ENCODE assay signal across 8 mouse cellular contexts in genomic region chr15:91190026-91190425, GRCm38 (mm10). TPM values are rescaled to one million over a fixed set of nuclear protein-coding genes. Genes with fewer than 3 reads are reported as not detected.
DNase-seq lines count a peak whose midpoint lies in the region; ATAC-seq and TF ChIP-seq lines count a peak whose summit lies in the region.

No protein-coding gene starts in this region.

- no peak overlapping the region for H3K9ac ChIP-seq in heart, embryonic 16.5 days (ENCODE audit: low read length)
- H3K9ac ChIP-seq in embryonic facial prominence, embryonic 12.5 days = no peak overlapping the region
- no peak overlapping the region for H3K9ac ChIP-seq in intestine, embryonic 14.5 days (ENCODE audit: low read length)
- H3K9ac ChIP-seq in midbrain, postnatal 0 days (replicated peaks; ENCODE audit: low read length, poor library complexity, severe bottlenecking) = peak overlapping the region; percentile 51; the same call in 1 of the 2 replicates

- no peak for TF ChIP-seq CTCF in midbrain, postnatal 0 days (IDR thresholded peaks at IDR 0.05)

- H3K4me2 ChIP-seq in heart, embryonic 16.5 days (ENCODE audit: low read depth, low read length) = peak overlapping the region; percentile 76
- peak overlapping the region; percentile 77 for H3K4me2 ChIP-seq in embryonic facial prominence, embryonic 12.5 days (replicated peaks)
- H3K4me2 ChIP-seq in intestine, embryonic 14.5 days (ENCODE audit: low read length) = peak overlapping the region; percentile 55
- peak overlapping the region; percentile 83 for H3K4me2 ChIP-seq in midbrain, postnatal 0 days (ENCODE audit: low read depth, low read length, poor library complexity, severe bottlenecking)

- ATAC-seq in heart, embryonic 16.5 days (replicated peaks; ENCODE audit: extremely low read depth, insufficient read depth, low FRiP score) = no peak
- no peak for ATAC-seq in embryonic facial prominence, embryonic 12.5 days (ENCODE audit: insufficient number of reproducible peaks, insufficient read depth, low FRiP score, low TSS enrichment)
- no peak for ATAC-seq in intestine, embryonic 14.5 days (replicated peaks; ENCODE audit: low FRiP score, low TSS enrichment, low read depth)
- no peak for ATAC-seq in midbrain, postnatal 0 days (ENCODE audit: low FRiP score)

- H3K27ac ChIP-seq in heart, embryonic 16.5 days (ENCODE audit: low read length) = no peak overlapping the region
- no peak overlapping the region for H3K27ac ChIP-seq in embryonic facial prominence, embryonic 12.5 days
- no peak overlapping the region for H3K27ac ChIP-seq in intestine, embryonic 14.5 days (ENCODE audit: low read depth)
- no peak overlapping the region for H3K27ac ChIP-seq in midbrain, postnatal 0 days (ENCODE audit: low read depth, low read length)

- intact Hi-C loops in heart, postnatal 10 days (cut with DNase I) = no loop called here

- no peaks in the 10 kb centered on the region for H3K36me3 ChIP-seq in heart, embryonic 16.5 days (ENCODE audit: control insufficient read depth, insufficient read depth)
- H3K36me3 ChIP-seq in embryonic facial prominence, embryonic 12.5 days = no peaks in the 10 kb centered on the region
- no peaks in the 10 kb centered on the region for H3K36me3 ChIP-seq in intestine, embryonic 14.5 days (ENCODE audit: control insufficient read depth, insufficient read depth, low read length)
- H3K36me3 ChIP-seq in midbrain, postnatal 0 days (ENCODE audit: insufficient read depth, low read length) = no peaks in the 10 kb centered on the region

- no peak for DNase-seq in heart, postnatal 10 days
- no peak for DNase-seq in intestine, embryonic 14.5 days (ENCODE audit: low spot score)
- no peak for DNase-seq in midbrain, postnatal 0 days (ENCODE audit: low spot score)
- DNase-seq in thymus, postnatal 0 days (ENCODE audit: low spot score) = no peak
- DNase-seq in adrenal gland, adult (ENCODE audit: inconsistent age in 2 of 2, low spot score in 1 of 2) = no peak
- no peak for DNase-seq in thymus, postnatal 10 days (ENCODE audit: low spot score in 2 of 2)

- WGBS in heart, embryonic 16.5 days = 50% methylated on average over 4 of the region's 4 CpGs
- WGBS in embryonic facial prominence, embryonic 12.5 days = 35% methylated on average over 4 of the region's 4 CpGs
- 39% methylated on average over 4 of the region's 4 CpGs for WGBS in intestine, embryonic 14.5 days
- 10% methylated on average over 4 of the region's 4 CpGs for WGBS in midbrain, postnatal 0 days

- no peaks in the 10 kb centered on the region for H3K9me3 ChIP-seq in heart, embryonic 16.5 days (replicated peaks; ENCODE audit: control insufficient read depth, low read length)
- no peaks in the 10 kb centered on the region for H3K9me3 ChIP-seq in embryonic facial prominence, embryonic 12.5 days
- H3K9me3 ChIP-seq in intestine, embryonic 14.5 days (ENCODE audit: control insufficient read depth, low read length) = no peaks in the 10 kb centered on the region
- H3K9me3 ChIP-seq in midbrain, postnatal 0 days (ENCODE audit: low read length) = no peaks in the 10 kb centered on the region

- H3K27me3 ChIP-seq in heart, embryonic 16.5 days (ENCODE audit: control insufficient read depth, insufficient read depth, low read length) = no peaks in the 10 kb centered on the region
- no peaks in the 10 kb centered on the region for H3K27me3 ChIP-seq in embryonic facial prominence, embryonic 12.5 days
- H3K27me3 ChIP-seq in intestine, embryonic 14.5 days (replicated peaks; ENCODE audit: control insufficient read depth, insufficient read depth, low read length) = no peaks in the 10 kb centered on the region
- no peaks in the 10 kb centered on the region for H3K27me3 ChIP-seq in midbrain, postnatal 0 days (ENCODE audit: insufficient read depth, low read length)

- H3K4me3 ChIP-seq in heart, embryonic 16.5 days (ENCODE audit: low read length) = no peak overlapping the region
- peak overlapping the region; percentile 45 for H3K4me3 ChIP-seq in embryonic facial prominence, embryonic 12.5 days
- peak overlapping the region; percentile 47 for H3K4me3 ChIP-seq in intestine, embryonic 14.5 days (ENCODE audit: low read depth, low read length)
- peak overlapping the region; percentile 52 for H3K4me3 ChIP-seq in midbrain, postnatal 0 days (ENCODE audit: low read depth, low read length)

- peaks cover 4% of the 10 kb centered on the region; the same call in 1 of the 2 replicates for H3K4me1 ChIP-seq in heart, embryonic 16.5 days (ENCODE audit: control insufficient read depth, insufficient read depth, low read length)
- H3K4me1 ChIP-seq in embryonic facial prominence, embryonic 12.5 days = peaks cover 9% of the 10 kb centered on the region; the same call in 1 of the 2 replicates
- peaks cover 6% of the 10 kb centered on the region for H3K4me1 ChIP-seq in intestine, embryonic 14.5 days (replicated peaks; ENCODE audit: control insufficient read depth, insufficient read depth, low read length)
- H3K4me1 ChIP-seq in midbrain, postnatal 0 days (ENCODE audit: insufficient read depth, low read length) = peaks cover 4% of the 10 kb centered on the region; the same call in 1 of the 2 replicates

RNA-seq across cellular contexts. Expression of gene Abcd2, which starts 1.6 kb away (rescaled TPM):
- 0.50 and 1.3 TPM in 2 replicates for polyA plus RNA-seq in heart, embryonic 16.5 days (2015; fragmentation: Nextera tagmentation; extraction: Ambion mirVana)
- 1 to 10 TPM; 2.4 to 2.7 TPM for total RNA-seq in heart, postnatal 10 days (2021)
- polyA plus RNA-seq in embryonic facial prominence, embryonic 12.5 days (2016; fragmentation: Nextera tagmentation; extraction: Ambion mirVana) = 6.7 and 7.6 TPM in 2 replicates
- 2.8 and 3.4 TPM in 2 replicates for polyA plus RNA-seq in intestine, embryonic 14.5 days (2014; fragmentation: Nextera tagmentation; extraction: Ambion mirVana)
- total RNA-seq in midbrain, postnatal 0 days (2014; rRNA removed) = 7.2 and 9.4 TPM in 2 replicates
- polyA plus RNA-seq in midbrain, postnatal 0 days (2015; fragmentation: Nextera tagmentation; extraction: Ambion mirVana) = 4.9 and 5.9 TPM in 2 replicates
- 0.79 and 0.84 TPM in 2 replicates for polyA plus RNA-seq in thymus, postnatal 0 days (2015; fragmentation: Nextera tagmentation; extraction: Ambion mirVana)

RNA-seq across cellular contexts. Expression of gene CN725425, which starts 9.3 kb away (rescaled TPM):
- polyA plus RNA-seq in heart, embryonic 16.5 days (2015; fragmentation: Nextera tagmentation; extraction: Ambion mirVana) = not detected in 2 replicates
- total RNA-seq in heart, postnatal 10 days (2021) = not detected
- not detected in 2 replicates for polyA plus RNA-seq in embryonic facial prominence, embryonic 12.5 days (2016; fragmentation: Nextera tagmentation; extraction: Ambion mirVana)
- 0.12 TPM in 1 of 2 replicates, not detected in the other for polyA plus RNA-seq in intestine, embryonic 14.5 days (2014; fragmentation: Nextera tagmentation; extraction: Ambion mirVana)
- total RNA-seq in midbrain, postnatal 0 days (2014; rRNA removed) = 0.05 and 0.28 TPM in 2 replicates
- polyA plus RNA-seq in midbrain, postnatal 0 days (2015; fragmentation: Nextera tagmentation; extraction: Ambion mirVana) = 0.22 TPM in 1 of 2 replicates, not detected in the other
- not detected in 2 replicates for polyA plus RNA-seq in thymus, postnatal 0 days (2015; fragmentation: Nextera tagmentation; extraction: Ambion mirVana)
